In genomic region chr2:32586871-32587351, GRCm38 (mm10) we compare ENCODE assay signal across 8 mouse cellular contexts. TPM values are rescaled to one million over a fixed set of nuclear protein-coding genes. Genes with fewer than 3 reads are reported as not detected.
DNase-seq lines count a peak whose midpoint lies in the region; ATAC-seq lines count a peak whose summit lies in the region.

Gene St6galnac4 (plus strand): TSS chr2:32587095.

- peaks cover 11% of the 10 kb centered on the region for H3K27me3 ChIP-seq in embryonic facial prominence, embryonic 12.5 days
- H3K27me3 ChIP-seq in limb, embryonic 12.5 days: peaks cover 12% of the 10 kb centered on the region
- H3K27me3 ChIP-seq in midbrain, embryonic 14.5 days (ENCODE audit: control insufficient read depth, insufficient read depth, low read length): no peaks in the 10 kb centered on the region

- under 1% methylated on average over 38 of the region's 38 CpGs for WGBS in embryonic facial prominence, embryonic 12.5 days
- under 1% methylated on average over 38 of the region's 38 CpGs for WGBS in limb, embryonic 12.5 days
- under 1% methylated on average over 38 of the region's 38 CpGs for WGBS in midbrain, embryonic 14.5 days

- H3K4me2 ChIP-seq in embryonic facial prominence, embryonic 12.5 days (replicated peaks): peak within 1 kb of the TSS; percentile 62
- H3K4me2 ChIP-seq in limb, embryonic 12.5 days: peak within 1 kb of the TSS; percentile 56
- peak within 1 kb of the TSS; percentile 67 for H3K4me2 ChIP-seq in midbrain, embryonic 14.5 days (ENCODE audit: low read length)

- ATAC-seq in embryonic facial prominence, embryonic 12.5 days (ENCODE audit: insufficient number of reproducible peaks, insufficient read depth, low FRiP score, low TSS enrichment): peak; percentile 71
- ATAC-seq in limb, embryonic 12.5 days (ENCODE audit: insufficient number of reproducible peaks, insufficient read depth, low FRiP score, low TSS enrichment, low read depth): peak; percentile 65
- ATAC-seq in midbrain, embryonic 14.5 days (ENCODE audit: low FRiP score, low TSS enrichment): peak; percentile 73

- peaks cover 13% of the 10 kb centered on the region for H3K4me1 ChIP-seq in embryonic facial prominence, embryonic 12.5 days
- H3K4me1 ChIP-seq in limb, embryonic 12.5 days (replicated peaks): peaks cover 24% of the 10 kb centered on the region
- peaks cover 18% of the 10 kb centered on the region for H3K4me1 ChIP-seq in midbrain, embryonic 14.5 days (ENCODE audit: control insufficient read depth, insufficient read depth, low read length)

- DNase-seq in 3T3-L1 (ENCODE audit: low read depth, low spot score): peak; percentile 96
- peak; percentile 93 to 97 for DNase-seq in adrenal gland, postnatal 36 days
- DNase-seq in heart, adult 11 months: peak; percentile 99
- peak; percentile 83 for DNase-seq in kidney, adult 18-20 months
- DNase-seq in midbrain, embryonic 14.5 days: peak; percentile 95
- peak; percentile 88 to 92 for DNase-seq in spleen, adult 18-20 months

- H3K27ac ChIP-seq in embryonic facial prominence, embryonic 12.5 days: peak within 1 kb of the TSS; percentile 66
- peak within 1 kb of the TSS; percentile 66 for H3K27ac ChIP-seq in limb, embryonic 12.5 days
- 0 out of 2 replicates have a peak within 1 kb of the TSS, but pooled peaks have one; percentile 49 for H3K27ac ChIP-seq in midbrain, embryonic 14.5 days (replicated peaks; ENCODE audit: low read depth, low read length)

- H3K9me3 ChIP-seq in embryonic facial prominence, embryonic 12.5 days: no peaks in the 10 kb centered on the region
- H3K9me3 ChIP-seq in limb, embryonic 12.5 days: no peaks in the 10 kb centered on the region
- no peaks in the 10 kb centered on the region for H3K9me3 ChIP-seq in midbrain, embryonic 14.5 days (ENCODE audit: control insufficient read depth, low read length)

- H3K36me3 ChIP-seq in embryonic facial prominence, embryonic 12.5 days: 0 out of 2 replicates have a peak, but pooled peaks cover 4% of the 10 kb centered on the region
- H3K36me3 ChIP-seq in limb, embryonic 12.5 days: peaks cover 11% of the 10 kb centered on the region
- no peaks in the 10 kb centered on the region for H3K36me3 ChIP-seq in midbrain, embryonic 14.5 days (ENCODE audit: control insufficient read depth, insufficient read depth, low read length)

- H3K9ac ChIP-seq in embryonic facial prominence, embryonic 12.5 days: peak within 1 kb of the TSS; percentile 63
- H3K9ac ChIP-seq in limb, embryonic 12.5 days (replicated peaks): peak within 1 kb of the TSS; percentile 71
- H3K9ac ChIP-seq in midbrain, embryonic 14.5 days (replicated peaks; ENCODE audit: low read length): peak within 1 kb of the TSS; percentile 60

- H3K4me3 ChIP-seq in embryonic facial prominence, embryonic 12.5 days: peak within 1 kb of the TSS; percentile 58
- peak within 1 kb of the TSS; percentile 61 for H3K4me3 ChIP-seq in limb, embryonic 12.5 days (replicated peaks)
- peak within 1 kb of the TSS; percentile 49 for H3K4me3 ChIP-seq in midbrain, embryonic 14.5 days (replicated peaks; ENCODE audit: low read depth, low read length)

RNA-seq across cellular contexts. Expression of gene St6galnac4, which starts in this region (rescaled TPM):
- 10 to 100 TPM in 1 of 2 experiments, 1 to 10 TPM in 1; 7.9 to 11.0 TPM for total RNA-seq in adrenal gland, postnatal 36 days (2021)
- polyA plus RNA-seq in embryonic facial prominence, embryonic 12.5 days (2016; fragmentation: Nextera tagmentation; extraction: Ambion mirVana): 32.7 and 36.5 TPM in 2 replicates
- polyA plus RNA-seq in limb, embryonic 12.5 days (2016; fragmentation: Nextera tagmentation; extraction: Ambion mirVana): 29.8 and 29.9 TPM in 2 replicates
- polyA plus RNA-seq in midbrain, embryonic 14.5 days (2014; fragmentation: Nextera tagmentation; extraction: Ambion mirVana): 20.1 and 24.8 TPM in 2 replicates

Comparison
In these comparisons a context has a peak if more than half of its experiments do, and no peak if none do; other contexts are left out.
1. Peak in every context shown above with its lines: DNase-seq, ATAC-seq, H3K4me3 ChIP-seq and H3K27ac ChIP-seq.